Comparison of ENCODE assay signal across 34 mouse cellular contexts in genomic region chrX:41438841-41439240, GRCm38 (mm10). TPM values are rescaled to one million over a fixed set of nuclear protein-coding genes. Genes with fewer than 3 reads are reported as not detected.
A peak's percentile ranks its signal among the peaks of the same experiment; 100 is the strongest.
DNase-seq lines count a peak whose midpoint lies in the region; ATAC-seq and TF ChIP-seq lines count a peak whose summit lies in the region.
"Had no signal": no experiment of that assay in that cellular context is flagged by ENCODE, and none has a peak within 500 bp of the region (broad histone marks: within the 10 kb centered on the region; RNA-seq: fewer than 3 reads in every experiment).

No protein-coding gene starts in this region.

- TF ChIP-seq CTCF in heart, postnatal 0 days (IDR thresholded peaks at IDR 0.05; ENCODE audit: low read depth), result no peak

- peak; percentile 27; the same call in 1 of the 2 replicates for ATAC-seq in heart, postnatal 0 days (ENCODE audit: insufficient read depth, low read depth)
- ATAC-seq in heart, embryonic 12.5 days (ENCODE audit: insufficient number of reproducible peaks, low FRiP score), result no peak
- ATAC-seq: forebrain, embryonic 13.5 days; hindbrain, postnatal 0 days; intestine, embryonic 15.5 days; lung, postnatal 0 days; midbrain, embryonic 13.5 days had no signal

- H3K9me3 ChIP-seq in heart, postnatal 0 days (replicated peaks; ENCODE audit: control insufficient read depth, low read length), result no peaks in the 10 kb centered on the region
- no peaks in the 10 kb centered on the region for H3K9me3 ChIP-seq in heart, embryonic 12.5 days (replicated peaks)
- H3K9me3 ChIP-seq: embryonic facial prominence, embryonic 10.5 days; embryonic facial prominence, embryonic 15.5 days; forebrain, embryonic 13.5 days; G1E; heart, embryonic 15.5 days; hindbrain, embryonic 12.5 days; intestine, embryonic 15.5 days; limb, embryonic 10.5 days; limb, embryonic 15.5 days; liver, embryonic 13.5 days; megakaryocyte, embryonic 14.5 days; midbrain, embryonic 13.5 days; neural tube, embryonic 13.5 days had no signal

- 48% methylated on average over 5 of the region's 5 CpGs for WGBS in heart, postnatal 0 days
- 67% methylated on average over 5 of the region's 5 CpGs for WGBS in heart, embryonic 12.5 days

- no peaks in the 10 kb centered on the region for H3K36me3 ChIP-seq in heart, postnatal 0 days (replicated peaks; ENCODE audit: control insufficient read depth, insufficient read depth, low read length)
- no peaks in the 10 kb centered on the region for H3K36me3 ChIP-seq in heart, embryonic 12.5 days
- H3K36me3 ChIP-seq: embryonic facial prominence, embryonic 10.5 days; embryonic facial prominence, embryonic 15.5 days; G1E; heart, embryonic 15.5 days; hindbrain, embryonic 12.5 days; intestine, embryonic 15.5 days; limb, embryonic 10.5 days; limb, embryonic 15.5 days; liver, embryonic 13.5 days; midbrain, embryonic 13.5 days; neural tube, embryonic 13.5 days had no signal

- no peak overlapping the region for H3K9ac ChIP-seq in heart, postnatal 0 days (replicated peaks; ENCODE audit: low read depth, low read length)
- no peak overlapping the region for H3K9ac ChIP-seq in heart, embryonic 12.5 days
- H3K9ac ChIP-seq: embryonic facial prominence, embryonic 15.5 days; forebrain, embryonic 13.5 days; heart, embryonic 15.5 days; hindbrain, embryonic 12.5 days; intestine, embryonic 15.5 days; limb, embryonic 15.5 days; liver, embryonic 13.5 days; midbrain, embryonic 13.5 days; neural tube, embryonic 13.5 days had no signal

- H3K4me3 ChIP-seq in heart, postnatal 0 days (ENCODE audit: low read depth, low read length), result no peak overlapping the region
- H3K4me3 ChIP-seq in heart, embryonic 12.5 days, result no peak overlapping the region
- H3K4me3 ChIP-seq: embryonic facial prominence, embryonic 10.5 days; embryonic facial prominence, embryonic 15.5 days; forebrain, embryonic 13.5 days; heart, embryonic 15.5 days; hindbrain, embryonic 12.5 days; intestine, embryonic 15.5 days; limb, embryonic 10.5 days; limb, embryonic 15.5 days; liver, embryonic 13.5 days; megakaryocyte, embryonic 14.5 days; midbrain, embryonic 13.5 days; neural tube, embryonic 13.5 days had no signal

- H3K4me2 ChIP-seq in heart, postnatal 0 days (ENCODE audit: low read depth, low read length), result no peak overlapping the region
- no peak overlapping the region for H3K4me2 ChIP-seq in heart, embryonic 12.5 days
- H3K4me2 ChIP-seq: embryonic facial prominence, embryonic 15.5 days; forebrain, embryonic 13.5 days; heart, embryonic 15.5 days; hindbrain, embryonic 12.5 days; intestine, embryonic 15.5 days; limb, embryonic 15.5 days; liver, embryonic 13.5 days; midbrain, embryonic 13.5 days; neural tube, embryonic 13.5 days had no signal

- DNase-seq in cerebellum, postnatal 10 days, result peak; percentile 22 to 28
- no peak for DNase-seq in cerebellum, postnatal 36 days
- peak; percentile 25 for DNase-seq in heart, postnatal 0 days (ENCODE audit: low spot score)
- DNase-seq in ES-CJ7 (ENCODE audit: low read depth, low spot score), result peak; percentile 1
- peak; percentile 36 for DNase-seq in adrenal gland, postnatal 14 days
- DNase-seq in embryo, embryonic 10 days (ENCODE audit: low spot score), result no peak
- DNase-seq: cerebellum, adult 8-10 months; gastrocnemius, postnatal 10 days; kidney, adult 2 months; kidney, postnatal 36 days; liver, embryonic 13.5 days; lung, adult 18-20 months; lung, postnatal 4 days; right cerebral cortex, postnatal 4 days; thymus, adult 18-20 months; thymus, postnatal 25 days had no signal

- no peak overlapping the region for H3K27ac ChIP-seq in heart, postnatal 0 days (ENCODE audit: low read depth)
- H3K27ac ChIP-seq in heart, embryonic 12.5 days (ENCODE audit: poor library complexity, severe bottlenecking), result no peak overlapping the region
- H3K27ac ChIP-seq: embryonic facial prominence, embryonic 10.5 days; embryonic facial prominence, embryonic 15.5 days; forebrain, embryonic 13.5 days; heart, embryonic 15.5 days; hindbrain, embryonic 12.5 days; hindbrain, postnatal 0 days; intestine, embryonic 15.5 days; limb, embryonic 10.5 days; limb, embryonic 15.5 days; liver, embryonic 13.5 days; midbrain, embryonic 13.5 days; neural tube, embryonic 13.5 days; stomach, postnatal 0 days had no signal

- no peaks in the 10 kb centered on the region for H3K4me1 ChIP-seq in heart, postnatal 0 days (ENCODE audit: control insufficient read depth, insufficient read depth)
- no peaks in the 10 kb centered on the region for H3K4me1 ChIP-seq in heart, embryonic 12.5 days (replicated peaks)
- H3K4me1 ChIP-seq: embryonic facial prominence, embryonic 10.5 days; embryonic facial prominence, embryonic 15.5 days; forebrain, embryonic 13.5 days; heart, embryonic 15.5 days; hindbrain, embryonic 12.5 days; intestine, embryonic 15.5 days; limb, embryonic 10.5 days; limb, embryonic 15.5 days; liver, embryonic 13.5 days; megakaryocyte, embryonic 14.5 days; midbrain, embryonic 13.5 days; neural tube, embryonic 13.5 days had no signal

- TF ChIP-seq EP300 in heart, postnatal 0 days (IDR thresholded peaks at IDR 0.05; ENCODE audit: low read depth), result no peak

- no peaks in the 10 kb centered on the region for H3K27me3 ChIP-seq in heart, postnatal 0 days (ENCODE audit: control insufficient read depth, insufficient read depth, low read length)
- H3K27me3 ChIP-seq in heart, embryonic 12.5 days (replicated peaks), result no peaks in the 10 kb centered on the region
- H3K27me3 ChIP-seq: CH12.LX; embryonic facial prominence, embryonic 15.5 days; forebrain, embryonic 13.5 days; heart, embryonic 15.5 days; hindbrain, embryonic 12.5 days; intestine, embryonic 15.5 days; limb, embryonic 15.5 days; liver, embryonic 13.5 days; midbrain, embryonic 13.5 days; neural tube, embryonic 13.5 days had no signal

RNA-seq across cellular contexts. Expression of gene Gria3, which starts 38.2 kb away (rescaled TPM):
- total RNA-seq in heart, postnatal 0 days (2014; rRNA removed; ENCODE audit: low replicate concordance), result 3.4 and 7.4 TPM in 2 replicates
- 2.0 and 2.1 TPM in 2 replicates for polyA plus RNA-seq in heart, postnatal 0 days (2015; fragmentation: Nextera tagmentation; extraction: Ambion mirVana)
- polyA plus RNA-seq in heart, embryonic 12.5 days (2016; fragmentation: Nextera tagmentation; extraction: Ambion mirVana), result 6.9 and 7.3 TPM in 2 replicates
- 19.9 and 21.2 TPM in 2 replicates for total RNA-seq in adrenal gland, postnatal 14 days (2021)
- polyA plus RNA-seq: C2C12, G1E had no signal

Comparison
In these comparisons a context has a peak if more than half of its experiments do, and no peak if none do; other contexts are left out.
1. DNase-seq: peak in cerebellum, postnatal 10 days (2 of 2), heart, postnatal 0 days (single experiment), ES-CJ7 (single experiment) and adrenal gland, postnatal 14 days (single experiment); none in cerebellum, postnatal 36 days (0 of 2) and embryo, embryonic 10 days (single experiment).